ENCODE assay signal across 8 mouse cellular contexts in genomic region chr7:49523729-49524128, GRCm38 (mm10).
DNase-seq lines count a peak whose midpoint lies in the region; ATAC-seq and TF ChIP-seq lines count a peak whose summit lies in the region.

No protein-coding gene starts in this region.

- H3K36me3 ChIP-seq in kidney, adult 2 months (ENCODE audit: control insufficient read depth, insufficient read depth, low read length) = no peaks in the 10 kb centered on the region
- H3K36me3 ChIP-seq in embryonic facial prominence, embryonic 15.5 days = no peaks in the 10 kb centered on the region
- H3K36me3 ChIP-seq in hindbrain, embryonic 15.5 days = no peaks in the 10 kb centered on the region
- H3K36me3 ChIP-seq in liver, embryonic 15.5 days (replicated peaks) = no peaks in the 10 kb centered on the region

- no peaks in the 10 kb centered on the region for H3K9me3 ChIP-seq in embryonic facial prominence, embryonic 15.5 days (replicated peaks)
- H3K9me3 ChIP-seq in hindbrain, embryonic 15.5 days = no peaks in the 10 kb centered on the region
- no peaks in the 10 kb centered on the region for H3K9me3 ChIP-seq in liver, embryonic 15.5 days (replicated peaks)

- H3K4me2 ChIP-seq in embryonic facial prominence, embryonic 15.5 days (replicated peaks) = peak overlapping the region; percentile 54
- peak overlapping the region; percentile 13; the same call in 1 of the 2 replicates for H3K4me2 ChIP-seq in hindbrain, embryonic 15.5 days
- H3K4me2 ChIP-seq in liver, embryonic 15.5 days = peak overlapping the region; percentile 35

- peak; percentile 62 for DNase-seq in kidney, adult 2 months
- DNase-seq in kidney, postnatal 14 days = no peak
- no peak for DNase-seq in thymus, postnatal 4 days
- DNase-seq in frontal cortex, postnatal 10 days (ENCODE audit: low spot score in 2 of 2) = no peak

- no peak for ATAC-seq in embryonic facial prominence, embryonic 15.5 days (ENCODE audit: insufficient number of reproducible peaks, low FRiP score, low TSS enrichment, low read depth)
- ATAC-seq in hindbrain, embryonic 15.5 days (ENCODE audit: low FRiP score, low read depth) = no peak
- no peak for ATAC-seq in liver, embryonic 15.5 days (ENCODE audit: insufficient read depth)
- ATAC-seq in erythroid progenitor cell, adult 5-6 weeks (replicated peaks; ENCODE audit: low FRiP score, poor library complexity, severe bottlenecking) = no peak

- TF ChIP-seq CTCF in kidney, adult 2 months (conservative IDR thresholded peaks at IDR 0.05; ENCODE audit: insufficient read depth, insufficient read length, low read depth, low read length) = no peak

- no peak for TF ChIP-seq POLR2A in kidney, adult 2 months (IDR thresholded peaks at IDR 0.05; ENCODE audit: low read depth, low read length)

- H3K27ac ChIP-seq in kidney, adult 2 months (ENCODE audit: insufficient read depth, low read depth, low read length) = peak overlapping the region; percentile 91
- H3K27ac ChIP-seq in embryonic facial prominence, embryonic 15.5 days (replicated peaks) = 0 out of 2 replicates have a peak overlapping the region, but pooled peaks have one; percentile 67
- 0 out of 2 replicates have a peak overlapping the region, but pooled peaks have one; percentile 5 for H3K27ac ChIP-seq in hindbrain, embryonic 15.5 days (replicated peaks)
- no peak overlapping the region for H3K27ac ChIP-seq in liver, embryonic 15.5 days (replicated peaks)

- H3K27me3 ChIP-seq in kidney, adult 2 months (replicated peaks; ENCODE audit: control insufficient read depth, insufficient read depth, low read length) = no peaks in the 10 kb centered on the region
- H3K27me3 ChIP-seq in embryonic facial prominence, embryonic 15.5 days = peaks cover 3% of the 10 kb centered on the region; the same call in 1 of the 2 replicates
- H3K27me3 ChIP-seq in hindbrain, embryonic 15.5 days = no peaks in the 10 kb centered on the region
- peaks cover 16% of the 10 kb centered on the region; the same call in 1 of the 2 replicates for H3K27me3 ChIP-seq in liver, embryonic 15.5 days

- H3K4me3 ChIP-seq in kidney, adult 2 months (ENCODE audit: insufficient read depth, low read depth, low read length) = peak overlapping the region; percentile 37
- peak overlapping the region; percentile 40 for H3K4me3 ChIP-seq in embryonic facial prominence, embryonic 15.5 days (replicated peaks)
- no peak overlapping the region for H3K4me3 ChIP-seq in hindbrain, embryonic 15.5 days
- H3K4me3 ChIP-seq in liver, embryonic 15.5 days (replicated peaks) = 0 out of 2 replicates have a peak overlapping the region, but pooled peaks have one; percentile 38

- 23% methylated on average over 5 of the region's 5 CpGs for WGBS in kidney, adult 2 months
- 25% methylated on average over 5 of the region's 5 CpGs for WGBS in embryonic facial prominence, embryonic 15.5 days
- WGBS in hindbrain, embryonic 15.5 days = 33% methylated on average over 5 of the region's 5 CpGs
- WGBS in liver, embryonic 15.5 days (ENCODE audit: insufficient replicate concordance) = 53% methylated on average over 5 of the region's 5 CpGs

- peaks cover 28% of the 10 kb centered on the region; the same call in 1 of the 2 replicates for H3K4me1 ChIP-seq in kidney, adult 2 months (ENCODE audit: control insufficient read depth, insufficient read depth, low read length)
- H3K4me1 ChIP-seq in embryonic facial prominence, embryonic 15.5 days = peaks cover 63% of the 10 kb centered on the region
- H3K4me1 ChIP-seq in hindbrain, embryonic 15.5 days (replicated peaks) = peaks cover 36% of the 10 kb centered on the region
- H3K4me1 ChIP-seq in liver, embryonic 15.5 days (replicated peaks) = peaks cover 23% of the 10 kb centered on the region

- no peak overlapping the region for H3K9ac ChIP-seq in embryonic facial prominence, embryonic 15.5 days
- H3K9ac ChIP-seq in hindbrain, embryonic 15.5 days = peak overlapping the region; percentile 6; the same call in 1 of the 2 replicates
- H3K9ac ChIP-seq in liver, embryonic 15.5 days = no peak overlapping the region
